Mouse (Mus musculus): ENCODE results near the gene Camk1g. TPM values are rescaled to one million over a fixed set of nuclear protein-coding genes. Genes with fewer than 3 reads are reported as not detected.

Gene Camk1g
- 5.4 and 6.5 TPM in 2 replicates for polyA plus RNA-seq (2012; rRNA removed)

DNA sequence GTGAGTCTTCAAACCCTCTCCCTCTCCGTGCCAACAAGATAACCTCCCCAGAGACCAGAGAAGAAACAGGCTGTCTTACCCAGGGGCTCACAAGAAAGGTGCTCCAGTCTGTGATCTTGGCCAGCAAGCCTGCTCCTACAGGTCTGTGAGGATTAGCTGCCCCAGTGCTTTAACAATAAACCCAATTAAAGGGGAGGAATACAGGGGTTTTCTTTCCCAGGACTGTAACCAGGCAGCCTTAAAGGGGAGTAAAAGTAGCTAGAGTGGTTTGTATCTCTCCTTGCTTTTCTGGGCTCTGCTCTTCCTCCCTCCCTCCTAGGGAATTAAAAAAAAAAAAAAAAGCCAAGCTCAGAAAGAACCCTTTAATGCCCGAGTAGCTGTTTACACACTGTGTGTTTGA is at the start of gene Camk1g:
TSS of gene Camk1g (minus strand) at position 203 of the 400 bp plus-strand sequence.
- TF ChIP-seq POLR2A (IDR thresholded peaks at IDR 0.05; ENCODE audit: control insufficient read depth, low read depth, low read length): no peak
- no peak for TF ChIP-seq CTCF (IDR thresholded peaks at IDR 0.05; ENCODE audit: control insufficient read depth, insufficient read depth, insufficient replicate concordance, low read depth, low read length)
- peak within 1 kb of the TSS; percentile 80 for H3K4me3 ChIP-seq (ENCODE audit: control insufficient read depth, low read depth, low read length)
- H3K4me1 ChIP-seq (ENCODE audit: control insufficient read depth, insufficient read depth, low read length): peaks cover 2% of the 10 kb centered on the region
- H3K27me3 ChIP-seq (ENCODE audit: control insufficient read depth, insufficient read depth, low read length): no peaks in the 10 kb centered on the region
- no peaks in the 10 kb centered on the region for H3K36me3 ChIP-seq (ENCODE audit: control insufficient read depth, insufficient read depth, low read length)
- no peak within 1 kb of the TSS for H3K27ac ChIP-seq (ENCODE audit: control insufficient read depth, insufficient read depth, low read depth, low read length)

- no peak overlapping the region for H3K4me3 ChIP-seq (ENCODE audit: control insufficient read depth, low read depth, low read length)
- no peaks in the 10 kb centered on the region for H3K4me1 ChIP-seq (ENCODE audit: control insufficient read depth, insufficient read depth, low read length)
- TF ChIP-seq POLR2A (IDR thresholded peaks at IDR 0.05; ENCODE audit: control insufficient read depth, low read depth, low read length) (no peak), CTCF (IDR thresholded peaks at IDR 0.05; ENCODE audit: control insufficient read depth, insufficient read depth, insufficient replicate concordance, low read depth, low read length) (no peak)
- H3K36me3 ChIP-seq (ENCODE audit: control insufficient read depth, insufficient read depth, low read length): no peaks in the 10 kb centered on the region
- no peak overlapping the region for H3K27ac ChIP-seq (ENCODE audit: control insufficient read depth, insufficient read depth, low read depth, low read length)
- no peaks in the 10 kb centered on the region for H3K27me3 ChIP-seq (ENCODE audit: control insufficient read depth, insufficient read depth, low read length)
Observed at GRCm38 (mm10) chr1:193419168-193419567, 49.1 kb upstream of the Camk1g start.

DNA sequence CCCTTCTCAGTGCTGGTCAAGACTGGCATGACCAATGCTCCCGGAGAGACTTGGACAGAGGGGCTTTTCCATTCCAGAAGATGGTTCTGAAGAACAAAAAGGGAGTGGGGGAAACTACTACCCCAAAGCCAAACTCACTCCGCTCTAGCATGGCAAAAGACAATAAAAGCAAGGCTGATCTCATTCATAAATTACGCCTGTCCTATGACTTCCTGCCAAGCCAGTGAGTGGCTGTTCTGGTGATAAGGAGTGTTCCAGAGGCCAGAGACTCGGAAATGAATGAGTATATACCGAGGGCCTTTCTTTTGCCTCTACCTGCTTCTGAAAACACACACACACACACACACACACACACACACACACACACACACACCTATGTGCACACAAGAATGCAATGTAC is 48.6 kb upstream of the Camk1g start:
- H3K4me1 ChIP-seq (ENCODE audit: control insufficient read depth, insufficient read depth, low read length): no peaks in the 10 kb centered on the region
- TF ChIP-seq POLR2A (IDR thresholded peaks at IDR 0.05; ENCODE audit: control insufficient read depth, low read depth, low read length) (no peak), CTCF (IDR thresholded peaks at IDR 0.05; ENCODE audit: control insufficient read depth, insufficient read depth, insufficient replicate concordance, low read depth, low read length) (no peak)

GRCm38 (mm10) chr1:193414067-193414466 is 44.0 kb upstream of the Camk1g start:
- no peaks in the 10 kb centered on the region for H3K4me1 ChIP-seq (ENCODE audit: control insufficient read depth, insufficient read depth, low read length)
- H3K36me3 ChIP-seq (ENCODE audit: control insufficient read depth, insufficient read depth, low read length): no peaks in the 10 kb centered on the region
- H3K27ac ChIP-seq (ENCODE audit: control insufficient read depth, insufficient read depth, low read depth, low read length): no peak overlapping the region
- no peaks in the 10 kb centered on the region for H3K27me3 ChIP-seq (ENCODE audit: control insufficient read depth, insufficient read depth, low read length)
- no peak overlapping the region for H3K4me3 ChIP-seq (ENCODE audit: control insufficient read depth, low read depth, low read length)
- TF ChIP-seq POLR2A (IDR thresholded peaks at IDR 0.05; ENCODE audit: control insufficient read depth, low read depth, low read length) (no peak), CTCF (IDR thresholded peaks at IDR 0.05; ENCODE audit: control insufficient read depth, insufficient read depth, insufficient replicate concordance, low read depth, low read length) (no peak)

More for the DNA sequence above, 48.6 kb upstream of the Camk1g start:
- Histone ChIP-seq H3K36me3 (ENCODE audit: control insufficient read depth, insufficient read depth, low read length) (no peaks in the 10 kb centered on the region), H3K27ac (ENCODE audit: control insufficient read depth, insufficient read depth, low read depth, low read length) (no peak overlapping the region), H3K27me3 (ENCODE audit: control insufficient read depth, insufficient read depth, low read length) (no peaks in the 10 kb centered on the region), H3K4me3 (ENCODE audit: control insufficient read depth, low read depth, low read length) (no peak overlapping the region)

GRCm38 (mm10) chr1:193413368-193414000 is 43.4 kb upstream of the Camk1g start:
- no peak for TF ChIP-seq CTCF (IDR thresholded peaks at IDR 0.05; ENCODE audit: control insufficient read depth, insufficient read depth, insufficient replicate concordance, low read depth, low read length)
- no peak for TF ChIP-seq POLR2A (IDR thresholded peaks at IDR 0.05; ENCODE audit: control insufficient read depth, low read depth, low read length)

DNA sequence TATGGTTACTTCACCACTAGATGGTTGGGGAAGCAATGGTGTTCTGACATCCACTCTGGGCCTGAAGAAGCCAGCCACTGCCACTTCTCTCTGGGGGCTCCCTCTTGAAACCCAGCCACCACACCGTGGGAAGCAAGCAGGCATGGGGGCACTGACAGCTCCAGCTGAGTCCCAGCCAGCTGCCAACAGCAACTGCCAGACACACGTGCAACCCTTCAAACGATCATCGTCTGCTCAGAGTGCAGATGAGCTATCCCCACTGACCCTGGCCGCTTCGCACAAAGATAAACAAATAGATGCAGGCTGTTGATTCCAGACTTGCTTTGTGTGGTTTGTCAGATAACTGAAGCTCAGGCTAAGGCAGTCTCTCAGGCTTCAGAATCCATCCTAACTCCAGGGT is 37.4 kb upstream of the Camk1g start:
- Histone ChIP-seq H3K4me3 (ENCODE audit: control insufficient read depth, low read depth, low read length) (no peak overlapping the region), H3K4me1 (ENCODE audit: control insufficient read depth, insufficient read depth, low read length) (no peaks in the 10 kb centered on the region), H3K27ac (ENCODE audit: control insufficient read depth, insufficient read depth, low read depth, low read length) (no peak overlapping the region), H3K27me3 (ENCODE audit: control insufficient read depth, insufficient read depth, low read length) (no peaks in the 10 kb centered on the region), H3K36me3 (ENCODE audit: control insufficient read depth, insufficient read depth, low read length) (no peaks in the 10 kb centered on the region)
- TF ChIP-seq POLR2A (IDR thresholded peaks at IDR 0.05; ENCODE audit: control insufficient read depth, low read depth, low read length): no peak
- TF ChIP-seq CTCF (IDR thresholded peaks at IDR 0.05; ENCODE audit: control insufficient read depth, insufficient read depth, insufficient replicate concordance, low read depth, low read length): no peak

More at GRCm38 (mm10) chr1:193413368-193414000, 43.4 kb upstream of the Camk1g start:
- H3K4me3 ChIP-seq (ENCODE audit: control insufficient read depth, low read depth, low read length): no peak overlapping the region
- no peaks in the 10 kb centered on the region for H3K27me3 ChIP-seq (ENCODE audit: control insufficient read depth, insufficient read depth, low read length)
- no peaks in the 10 kb centered on the region for H3K36me3 ChIP-seq (ENCODE audit: control insufficient read depth, insufficient read depth, low read length)
- no peak overlapping the region for H3K27ac ChIP-seq (ENCODE audit: control insufficient read depth, insufficient read depth, low read depth, low read length)
- H3K4me1 ChIP-seq (ENCODE audit: control insufficient read depth, insufficient read depth, low read length): no peaks in the 10 kb centered on the region

DNA sequence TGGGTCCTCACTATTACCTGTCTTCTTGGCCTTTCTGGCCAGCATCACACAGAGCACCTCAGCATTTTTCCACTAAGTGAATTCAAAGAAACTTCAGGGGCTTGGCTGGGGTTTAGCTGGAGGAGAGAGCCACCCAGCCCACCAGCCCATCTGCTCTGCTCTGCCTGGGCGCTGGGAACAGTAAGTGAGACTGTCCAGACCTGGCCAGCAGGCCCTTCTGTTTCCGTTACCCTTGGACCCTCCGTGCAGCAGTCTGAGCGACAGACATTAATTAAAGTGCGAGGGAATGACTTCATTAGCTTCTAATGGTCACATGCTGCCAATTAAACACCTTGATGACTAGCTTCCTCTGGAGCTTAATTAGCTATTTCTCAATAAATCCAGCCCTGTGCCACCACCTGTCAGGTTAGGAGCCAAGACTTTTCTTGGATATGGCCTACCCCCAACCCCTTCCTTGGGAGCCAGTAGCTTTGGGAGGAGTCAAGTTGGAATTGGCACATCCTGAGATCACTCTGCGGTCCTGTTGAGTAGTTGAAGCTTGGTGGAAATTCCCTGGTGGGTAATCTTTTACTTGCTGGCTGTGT is 36.1 kb upstream of the Camk1g start:
- no peaks in the 10 kb centered on the region for H3K27me3 ChIP-seq (ENCODE audit: control insufficient read depth, insufficient read depth, low read length)
- TF ChIP-seq CTCF (IDR thresholded peaks at IDR 0.05; ENCODE audit: control insufficient read depth, insufficient read depth, insufficient replicate concordance, low read depth, low read length): no peak
- no peak for TF ChIP-seq POLR2A (IDR thresholded peaks at IDR 0.05; ENCODE audit: control insufficient read depth, low read depth, low read length)
- no peaks in the 10 kb centered on the region for H3K4me1 ChIP-seq (ENCODE audit: control insufficient read depth, insufficient read depth, low read length)
- H3K4me3 ChIP-seq (ENCODE audit: control insufficient read depth, low read depth, low read length): no peak overlapping the region
- no peaks in the 10 kb centered on the region for H3K36me3 ChIP-seq (ENCODE audit: control insufficient read depth, insufficient read depth, low read length)
- H3K27ac ChIP-seq (ENCODE audit: control insufficient read depth, insufficient read depth, low read depth, low read length): no peak overlapping the region
